Mouse (Mus musculus): ENCODE measurements around the gene Ywhae.
A peak's percentile ranks its signal among the peaks of the same experiment; 100 is the strongest.

Gene Ywhae

DNA sequence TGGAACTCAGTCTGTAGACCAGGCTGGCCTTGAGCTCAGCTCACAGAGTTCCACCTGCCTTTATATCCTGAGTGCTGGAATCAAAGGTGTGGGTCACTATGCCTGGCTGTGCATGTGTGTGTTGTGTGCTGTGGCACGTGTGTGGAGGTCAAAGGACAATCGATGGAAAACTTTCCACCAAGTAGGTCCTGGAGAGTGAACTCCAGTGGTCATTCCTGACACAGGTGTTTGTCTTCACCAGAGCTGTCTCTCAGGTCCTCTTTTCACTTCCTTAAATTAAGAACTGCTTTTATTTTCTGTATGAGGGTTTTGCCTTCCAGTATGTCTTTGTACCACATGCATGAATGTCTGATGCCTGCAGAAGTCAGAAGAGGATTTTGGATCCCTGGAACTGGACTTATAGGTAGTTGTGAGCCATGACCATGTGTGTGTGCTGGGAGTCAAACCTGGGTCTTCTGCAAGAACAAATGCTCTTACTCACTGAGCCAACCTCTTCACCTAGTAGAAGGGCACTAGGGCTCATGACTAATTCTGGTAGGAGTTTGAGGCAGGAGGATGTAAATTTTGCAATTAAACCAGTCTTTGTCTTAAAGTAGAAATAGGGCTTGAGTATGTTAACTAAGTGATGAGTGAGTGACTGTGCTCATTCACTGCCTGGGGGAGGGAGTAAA, 5.3 kb downstream of the Ywhae start:
- peak; percentile 29 to 37 for DNase-seq (ENCODE audit: low spot score in 2 of 2)

DNA sequence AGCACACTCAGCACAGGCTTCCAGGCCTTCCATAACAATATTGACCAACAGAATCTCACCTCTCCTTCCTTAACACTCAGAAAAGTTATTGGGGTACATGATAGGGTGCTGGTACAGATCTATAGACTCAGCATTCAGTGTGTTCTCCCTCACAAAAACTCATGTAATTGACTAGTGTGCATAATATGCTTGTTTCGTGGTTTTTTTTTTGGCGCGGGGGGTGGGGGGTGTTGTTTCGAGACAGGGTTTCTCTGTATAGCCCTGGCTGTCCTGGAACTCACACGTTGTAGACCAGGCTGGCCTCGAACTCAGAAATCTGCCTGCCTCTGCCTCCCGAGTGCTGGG, 5.8 kb downstream of the Ywhae start:
- DNase-seq (ENCODE audit: low spot score in 2 of 2), result no peak

DNA sequence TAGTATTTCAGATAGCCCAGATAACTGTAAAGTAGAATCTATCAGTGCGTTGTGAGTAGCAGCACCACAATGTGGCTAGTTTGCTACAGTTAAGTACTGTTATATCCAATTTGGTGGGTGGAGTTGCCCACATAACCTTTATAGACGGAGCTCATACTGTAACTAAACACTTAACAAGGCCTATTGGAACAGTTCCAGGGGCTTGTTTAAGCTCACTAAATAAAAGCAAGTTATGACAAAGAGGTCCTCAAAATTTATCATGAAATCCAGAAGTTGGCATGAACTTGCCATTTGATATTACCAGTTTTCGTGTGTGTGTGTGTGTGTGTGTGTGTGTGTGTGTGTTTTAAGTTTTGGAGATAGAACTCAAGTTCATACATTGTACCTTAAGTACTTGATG, 7.5 kb downstream of the Ywhae start:
- no peak for DNase-seq (ENCODE audit: low spot score in 2 of 2)

DNA sequence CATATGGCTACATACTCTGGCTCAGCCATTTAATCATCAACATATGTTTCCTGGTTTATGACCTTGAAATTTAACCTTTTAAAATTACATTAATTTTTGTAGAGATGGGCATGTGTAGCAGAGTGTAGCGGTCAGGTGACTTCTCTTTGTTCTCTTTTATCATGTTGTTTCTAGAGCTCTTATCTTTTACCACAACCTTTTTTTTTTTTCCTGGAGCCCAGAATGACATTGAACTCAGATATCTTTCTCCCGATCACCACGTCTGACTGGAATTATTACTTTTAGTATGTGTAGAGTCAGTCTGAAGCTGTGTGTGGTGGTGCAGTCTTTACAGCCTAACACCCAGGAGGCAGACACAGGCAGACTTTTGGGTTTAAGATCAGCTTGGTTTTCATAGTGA, 8.9 kb downstream of the Ywhae start:
- DNase-seq (ENCODE audit: low spot score in 2 of 2), result no peak

DNA sequence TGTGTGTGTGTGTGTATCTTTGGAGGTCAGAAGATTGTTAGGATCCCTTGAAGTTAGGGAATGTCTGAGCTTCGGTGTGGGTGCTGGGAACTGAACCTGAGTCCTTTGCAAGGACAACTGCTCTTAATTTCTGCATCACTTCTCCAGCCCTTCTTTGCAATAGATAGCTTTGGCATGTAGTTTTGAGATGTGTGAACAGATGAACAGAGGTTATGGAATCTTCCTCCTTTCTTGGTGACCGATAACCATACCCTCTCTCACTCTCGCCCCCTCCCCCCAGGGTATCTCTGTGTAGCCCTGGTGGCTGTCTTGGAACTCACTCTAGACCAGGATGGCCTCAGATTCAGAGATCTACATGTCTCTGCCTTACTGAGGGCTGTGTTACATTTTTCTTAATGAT, 12.1 kb downstream of the Ywhae start:
- DNase-seq (ENCODE audit: low spot score in 2 of 2), result no peak

DNA sequence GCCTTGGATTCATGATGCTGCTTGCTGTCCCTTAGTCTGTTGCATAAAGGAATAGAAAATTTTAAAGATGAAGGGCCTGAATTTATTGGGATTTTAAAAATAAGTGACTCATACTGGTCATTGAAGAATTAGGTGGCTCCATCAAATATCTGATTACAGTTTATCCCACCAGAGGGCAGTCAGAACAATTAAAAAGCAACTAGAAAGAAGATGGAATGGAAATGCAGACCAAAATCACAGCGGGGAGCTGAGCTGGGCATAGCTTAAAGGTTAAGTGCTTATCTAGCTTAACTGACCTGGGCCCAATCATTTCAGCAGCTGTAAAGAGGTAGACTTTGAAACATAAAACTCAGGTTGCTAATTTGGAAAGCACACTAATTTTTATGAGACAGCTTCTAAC, 17.9 kb downstream of the Ywhae start:
- DNase-seq (ENCODE audit: low spot score in 2 of 2), result no peak

DNA sequence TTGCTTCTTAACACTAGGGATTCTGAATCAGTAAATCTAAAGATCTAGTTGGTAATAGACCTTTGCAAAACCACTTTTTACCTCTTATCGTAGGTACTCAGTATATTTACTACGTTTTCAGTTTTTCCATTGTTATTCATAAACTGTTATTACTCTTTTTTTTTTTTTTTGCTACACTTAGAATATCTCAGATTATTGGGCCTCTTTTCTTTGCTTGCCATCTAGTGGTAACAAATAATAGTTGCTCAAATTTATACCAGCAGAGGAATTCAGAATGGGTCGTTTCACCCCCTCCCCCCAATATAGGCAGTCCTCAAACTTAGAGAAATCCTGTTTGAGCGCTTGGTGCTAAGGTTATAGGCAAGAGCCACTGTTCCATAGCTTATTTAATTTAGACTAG, 18.4 kb downstream of the Ywhae start:
- DNase-seq (ENCODE audit: low spot score in 2 of 2), result no peak

DNA sequence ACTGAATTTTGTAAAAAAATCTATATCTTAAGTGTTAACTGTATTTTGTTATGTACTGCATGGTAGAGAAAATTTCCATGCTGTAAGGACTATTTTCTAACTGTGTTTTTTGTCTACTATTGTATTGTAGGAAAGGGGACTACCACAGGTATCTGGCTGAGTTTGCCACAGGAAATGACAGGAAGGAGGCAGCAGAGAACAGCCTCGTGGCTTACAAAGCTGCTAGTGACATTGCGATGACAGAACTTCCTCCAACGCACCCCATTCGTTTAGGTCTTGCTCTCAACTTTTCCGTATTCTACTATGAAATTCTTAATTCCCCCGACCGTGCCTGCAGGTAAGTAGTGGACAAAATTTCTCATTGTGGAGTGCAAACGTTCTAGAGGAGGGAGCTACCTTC, 24.0 kb downstream of the Ywhae start:
- DNase-seq (ENCODE audit: low spot score in 2 of 2), result peak in 1 of 2 experiments; percentile 29

DNA sequence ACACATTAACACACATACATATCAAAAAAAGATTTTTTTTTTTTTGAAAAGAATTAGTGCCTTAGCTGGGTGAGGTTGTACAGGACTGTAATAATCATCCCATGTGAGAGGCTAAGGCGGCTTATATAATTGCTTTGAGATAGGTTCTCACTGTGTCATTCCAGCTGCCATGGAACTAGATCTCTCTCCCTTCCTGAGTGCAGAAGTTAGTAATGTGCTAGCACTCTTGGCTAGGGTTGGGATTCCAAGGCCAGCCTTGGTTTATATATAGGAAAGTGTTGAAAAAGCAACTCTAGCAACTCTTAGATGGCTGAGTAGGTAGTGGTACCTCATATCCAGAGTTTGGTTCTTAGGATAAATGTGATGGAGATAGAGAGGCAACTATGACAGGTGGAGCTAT, 25.9 kb downstream of the Ywhae start:
- no peak for DNase-seq (ENCODE audit: low spot score in 2 of 2)

DNA sequence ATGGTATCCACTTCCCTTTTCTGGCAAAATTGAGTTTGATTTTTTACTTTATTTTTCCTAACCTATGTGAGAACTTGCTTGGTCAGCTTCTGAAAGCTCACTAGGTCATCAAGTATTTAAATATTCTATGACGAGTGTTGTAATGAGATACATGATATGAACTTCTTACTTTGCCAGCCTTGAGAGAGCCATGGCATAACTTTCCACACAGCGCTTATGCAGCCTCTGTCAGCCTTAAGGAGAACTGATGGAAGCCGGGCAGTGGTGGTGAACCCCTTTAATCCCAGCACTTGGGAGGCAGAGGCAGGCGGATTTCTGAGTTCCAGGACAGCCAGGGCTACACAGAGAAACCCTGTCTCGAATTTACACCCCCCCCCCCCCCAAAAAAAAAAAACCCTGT, 28.1 kb downstream of the Ywhae start:
- no peak for DNase-seq (ENCODE audit: low spot score in 2 of 2)

DNA sequence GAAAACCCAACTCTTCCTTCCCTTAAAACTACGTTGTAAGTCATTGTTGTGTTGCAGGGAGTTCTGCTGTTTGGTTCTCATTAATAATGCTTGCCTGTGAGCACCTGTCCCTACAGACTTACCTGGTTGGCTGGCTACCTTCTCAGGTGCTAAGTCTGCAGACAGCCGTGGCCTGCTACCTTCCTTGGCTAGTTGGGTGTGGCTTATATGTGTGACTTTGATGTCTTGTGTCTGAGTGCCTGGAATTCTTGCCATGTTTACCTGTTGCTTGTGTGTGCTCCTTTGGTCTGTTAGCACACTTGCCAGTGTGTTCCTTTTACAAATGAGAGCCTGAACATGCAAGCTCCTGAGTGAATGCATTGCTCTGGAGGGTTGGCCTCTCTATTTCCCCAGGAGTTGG, 30.0 kb downstream of the Ywhae start:
- no peak for DNase-seq (ENCODE audit: low spot score in 2 of 2)

DNA sequence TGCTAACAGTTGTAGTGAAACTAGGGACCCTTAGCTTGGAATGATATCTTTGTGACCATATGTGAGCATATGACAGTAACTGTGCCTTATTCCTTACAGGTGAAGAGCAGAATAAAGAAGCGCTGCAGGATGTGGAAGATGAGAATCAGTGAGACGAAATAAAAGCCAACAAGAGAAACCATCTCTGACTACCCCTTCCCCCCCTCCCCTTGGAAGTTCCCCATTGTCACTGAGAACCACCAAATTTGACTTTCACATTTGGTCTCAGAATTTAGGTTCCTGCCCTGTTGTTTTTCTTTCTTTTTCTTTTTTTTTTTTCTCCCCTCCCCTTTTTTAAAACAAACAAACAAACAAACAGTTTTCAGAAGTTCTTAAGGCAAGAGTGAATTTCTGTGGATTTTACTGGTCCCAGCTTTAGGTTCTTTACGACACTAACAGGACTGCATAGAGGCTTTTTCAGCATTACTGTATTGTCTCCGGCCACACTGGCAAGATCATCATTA, 31.9 kb downstream of the Ywhae start:
- DNase-seq (ENCODE audit: low spot score in 2 of 2), result no peak

DNA sequence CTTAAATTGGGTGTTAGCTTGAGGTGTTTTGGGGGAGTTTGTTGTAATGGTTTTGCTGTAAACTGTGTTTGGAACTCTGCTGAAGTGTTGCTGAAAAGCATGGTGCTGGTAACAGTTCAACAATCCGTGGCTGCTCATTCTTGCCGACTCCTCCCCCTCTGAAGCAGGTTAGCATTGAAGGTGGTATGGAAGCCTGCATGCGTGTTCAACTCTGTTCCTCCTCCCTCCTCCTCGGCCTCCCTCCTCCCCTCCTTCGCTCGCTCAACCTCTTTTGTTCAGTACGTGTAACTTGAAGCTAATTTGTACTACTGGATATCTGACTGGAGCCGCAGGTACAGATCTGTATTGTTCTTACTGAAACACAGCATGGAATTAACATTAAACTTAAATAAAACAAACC, 32.5 kb downstream of the Ywhae start:
- no peak for DNase-seq (ENCODE audit: low spot score in 2 of 2)

DNA sequence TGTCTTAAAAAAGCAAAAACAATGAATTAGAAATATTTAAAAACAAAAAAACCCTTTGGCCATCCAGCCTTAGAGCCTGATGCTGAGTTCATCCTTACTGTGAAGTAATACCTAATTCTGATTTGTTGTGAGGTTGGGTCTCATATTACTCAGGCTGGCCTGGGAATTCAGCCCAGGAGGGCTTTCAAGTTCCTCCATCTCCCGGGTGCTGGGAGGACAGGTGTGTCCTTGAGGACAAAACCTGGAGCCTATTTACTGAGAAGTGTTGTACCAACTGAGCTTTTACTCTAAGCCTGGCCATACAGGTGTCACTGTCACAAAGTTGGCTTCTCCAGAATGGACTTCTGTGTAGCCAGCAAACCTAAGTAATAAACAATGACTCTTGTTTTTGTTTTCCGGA, 34.3 kb downstream of the Ywhae start:
- DNase-seq (ENCODE audit: low spot score in 2 of 2), result no peak

DNA sequence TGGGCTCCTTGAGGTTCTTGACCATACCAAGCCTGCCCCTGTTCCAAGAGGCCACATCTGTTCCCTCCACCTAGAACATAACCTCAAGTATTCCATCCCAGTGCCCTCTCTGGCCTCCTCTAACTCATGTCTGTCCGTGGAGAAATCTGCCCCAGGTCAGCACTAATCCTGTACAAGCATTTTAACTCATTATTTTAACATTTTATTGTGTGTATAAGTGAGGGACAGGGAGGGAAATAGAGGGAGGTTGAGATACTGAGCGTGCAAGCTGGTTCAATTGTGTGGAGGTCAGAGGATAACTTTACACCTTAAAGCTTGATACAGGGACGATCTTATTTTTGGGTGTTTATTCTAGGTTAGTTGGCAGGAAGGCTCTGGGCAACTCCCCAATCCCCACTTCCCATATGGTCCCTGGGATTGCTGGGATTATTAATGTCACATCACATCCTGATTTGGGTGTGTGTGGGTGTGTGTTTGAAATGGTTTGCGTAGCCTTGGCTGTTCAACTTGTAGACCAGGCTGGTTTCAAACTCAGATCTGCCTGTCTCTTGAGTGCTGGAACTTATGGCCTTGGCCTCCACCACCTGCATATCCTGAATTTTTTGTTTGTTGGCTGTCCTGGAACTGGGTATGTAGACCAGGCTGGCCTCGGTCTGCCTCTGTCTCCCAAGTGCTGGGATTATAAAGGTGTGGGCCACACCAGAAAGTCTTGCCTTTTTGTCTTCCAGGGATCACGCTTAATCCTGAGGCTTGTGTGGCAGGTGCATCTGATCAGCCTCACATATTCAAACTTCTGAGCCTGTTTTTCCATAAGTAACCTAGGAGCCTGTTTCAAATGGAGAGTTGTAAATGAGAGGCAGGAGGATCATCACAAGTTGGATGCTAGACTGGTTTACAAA, 35.7 kb downstream of the Ywhae start:
- DNase-seq (ENCODE audit: low spot score in 2 of 2), result no peak

DNA sequence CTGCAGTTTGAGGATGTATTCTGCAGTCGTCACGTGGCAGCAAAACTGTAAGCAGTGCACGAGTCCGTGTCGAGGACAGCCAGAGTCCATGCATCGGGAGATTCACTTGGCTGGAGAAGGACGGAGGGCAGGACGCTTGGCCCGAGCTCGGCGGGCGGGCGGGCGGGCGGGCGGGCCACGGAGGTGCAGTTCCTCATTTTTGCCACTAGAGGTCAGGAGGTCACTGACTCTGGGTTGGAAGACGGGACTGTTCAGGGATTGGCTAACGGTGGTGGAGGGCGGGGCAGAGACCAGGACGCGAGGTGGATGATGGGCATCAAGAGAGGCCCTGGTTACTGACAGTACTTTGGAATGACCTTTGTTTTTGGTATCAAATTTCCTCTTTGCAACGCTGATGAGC, 36.5 kb downstream of the Ywhae start:
- peak; percentile 81 to 83 for DNase-seq (ENCODE audit: low spot score in 2 of 2)

DNA sequence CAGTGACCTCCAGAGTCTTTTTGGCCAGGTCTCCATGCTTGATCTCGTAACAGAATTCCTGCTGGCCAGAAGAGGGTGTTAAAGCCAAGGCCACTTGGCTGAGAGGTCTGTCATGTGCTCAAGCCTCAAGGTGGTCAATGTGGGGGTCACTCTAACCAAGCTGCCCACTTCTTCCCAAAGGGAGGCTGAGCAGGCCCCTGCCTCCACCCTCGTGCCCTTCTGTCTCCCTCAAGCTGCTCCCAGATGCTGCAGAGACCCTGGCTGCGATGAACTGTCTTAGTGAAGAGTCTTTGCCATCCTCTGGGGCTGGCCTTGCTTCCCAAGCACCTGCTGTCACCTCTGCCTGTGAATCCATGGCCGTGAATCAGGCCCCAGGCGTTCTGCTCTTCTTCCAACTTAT, 39.9 kb downstream of the Ywhae start:
- no peak for DNase-seq (ENCODE audit: low spot score in 2 of 2)

DNA sequence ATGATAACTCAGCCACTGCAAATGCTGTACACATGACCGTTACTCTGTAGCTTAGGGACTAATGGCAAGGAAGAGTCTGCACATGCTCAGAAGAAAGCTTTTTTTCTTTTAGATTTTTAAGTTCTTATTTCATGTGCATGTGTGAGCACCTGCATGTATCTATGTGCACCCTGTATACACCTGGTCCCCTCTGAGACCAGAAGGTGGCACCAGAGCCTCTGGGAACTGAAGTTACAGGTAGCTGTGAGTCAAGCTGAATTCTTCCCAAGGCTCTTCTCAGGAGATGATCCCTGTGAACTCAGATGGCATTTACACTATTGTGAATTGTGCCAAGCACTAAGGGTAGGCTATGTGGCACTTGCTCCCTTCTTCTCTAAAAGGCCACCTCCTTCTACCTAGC, 43.2 kb downstream of the Ywhae start:
- no peak for DNase-seq (ENCODE audit: low spot score in 2 of 2)

DNA sequence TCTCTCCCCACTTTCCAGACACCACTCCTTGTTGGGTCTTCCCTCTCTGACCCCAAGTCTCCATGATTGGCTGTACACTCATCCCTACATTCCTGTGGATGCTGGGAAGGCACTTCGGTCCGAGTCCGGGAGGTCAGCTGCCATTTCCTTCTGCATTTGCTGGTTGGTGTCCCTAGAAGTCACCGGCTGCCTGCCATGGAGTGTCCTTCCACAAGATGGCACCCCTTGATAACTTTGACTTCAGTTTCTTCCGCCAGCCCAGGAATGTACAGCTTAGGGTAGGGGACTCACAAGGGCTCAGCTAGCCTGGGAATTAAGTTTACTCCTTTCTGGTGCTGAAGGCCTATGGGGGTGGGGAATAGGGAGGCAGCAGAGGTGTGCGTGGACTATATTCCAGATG, 49.2 kb downstream of the Ywhae start:
- DNase-seq (ENCODE audit: low spot score in 2 of 2), result peak; percentile 53 to 59

DNA sequence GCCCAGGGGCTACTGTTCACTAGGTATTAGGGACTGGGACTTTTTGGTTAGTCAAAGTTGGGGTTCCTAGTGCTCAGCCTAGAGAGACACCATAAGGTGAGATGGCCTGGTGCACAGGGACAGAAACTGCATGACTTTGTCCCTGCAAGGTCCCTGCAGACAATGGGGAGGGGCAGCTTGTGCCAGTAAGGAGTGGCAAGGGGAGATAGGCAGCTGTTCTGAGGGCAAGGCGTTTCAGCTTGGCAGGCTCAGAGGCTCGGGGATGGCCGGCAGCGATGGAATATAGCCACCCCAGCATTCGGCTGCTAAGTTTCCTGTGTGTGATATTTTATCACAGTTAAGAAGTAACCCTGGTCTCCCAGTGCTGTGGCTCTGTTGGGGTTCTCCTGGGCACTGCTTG, 51.1 kb downstream of the Ywhae start:
- no peak for DNase-seq (ENCODE audit: low spot score in 2 of 2)

DNA sequence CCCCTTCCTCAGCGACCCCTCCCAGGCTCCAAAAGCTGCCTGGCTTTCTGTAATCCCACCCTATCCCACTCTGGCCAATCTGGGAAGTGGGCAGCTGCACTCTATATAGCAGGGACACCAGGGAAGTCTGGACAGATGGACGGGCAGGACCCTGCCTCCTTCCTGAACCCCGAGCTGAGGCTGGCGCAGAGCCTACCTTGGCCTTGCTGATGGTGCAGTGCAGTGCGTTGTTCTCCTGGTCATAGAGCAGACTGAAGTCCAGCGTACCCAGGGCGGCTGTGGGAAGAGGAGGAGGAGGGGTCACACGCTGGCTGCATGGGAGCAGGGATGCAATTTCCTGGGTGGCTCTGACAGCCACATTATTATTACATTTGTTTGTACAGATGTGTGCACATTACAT, 53.2 kb downstream of the Ywhae start:
- DNase-seq (ENCODE audit: low spot score in 2 of 2), result no peak

DNA sequence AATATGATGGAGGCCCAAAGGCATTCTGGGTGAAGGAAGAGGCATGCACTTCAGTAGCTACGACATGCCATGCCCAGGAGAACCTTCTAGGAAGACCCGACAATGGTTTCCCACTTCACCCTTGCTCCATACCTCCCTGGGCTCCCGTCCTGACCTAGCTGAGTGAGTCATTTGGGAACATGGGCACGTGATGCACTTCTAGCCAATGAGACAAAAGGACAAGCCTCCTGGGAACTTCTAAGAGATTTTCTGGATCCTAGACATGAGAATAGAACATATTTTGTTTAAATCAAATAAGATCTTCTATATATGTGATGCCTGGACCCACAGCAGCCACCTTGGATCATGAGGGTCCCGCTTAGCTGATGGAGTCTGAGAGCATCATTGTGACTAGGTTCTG, 59.9 kb downstream of the Ywhae start:
- no peak for DNase-seq (ENCODE audit: low spot score in 2 of 2)

DNA sequence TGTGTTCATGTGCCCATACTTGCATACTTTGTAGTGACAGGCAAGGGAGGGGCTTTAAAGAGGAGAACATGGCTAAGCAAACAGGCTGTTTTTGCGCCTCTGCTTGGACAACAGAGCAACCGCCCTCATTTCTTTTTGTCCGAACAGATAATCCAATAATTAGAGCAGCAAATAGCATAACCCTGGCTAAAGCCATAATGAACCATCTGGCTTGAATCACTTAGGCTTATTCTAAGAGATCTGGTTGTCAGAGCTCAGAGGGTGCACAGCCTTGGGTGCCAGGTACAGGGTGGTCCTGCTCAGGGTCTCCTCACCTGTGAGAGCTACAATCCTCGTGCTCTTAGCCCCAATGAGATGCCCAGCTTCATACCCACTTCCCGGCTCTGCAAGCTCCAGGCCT, 60.7 kb downstream of the Ywhae start:
- no peak for DNase-seq (ENCODE audit: low spot score in 2 of 2)

Data from spleen, postnatal 36 days (tissue).